Mouse (Mus musculus) liver, postnatal 0 days (tissue): ENCODE data around the gene Trim26.

Experiments
- CTCF ChIP-seq: sonication (generic); IDR thresholded peaks from 2 replicates; pipeline ENCODE4 v1.5.1; 2016; ENCODE audit warnings: antibody characterized with exemption, low read depth
- EP300 ChIP-seq: IDR thresholded peaks from 2 replicates; pipeline ENCODE4 v1.6.1; 2016; ENCODE audit warnings: antibody characterized with exemption, low read depth, mild to moderate bottlenecking

GRCm38 (mm10) chr17:36788351-36788750 lies 48.6 kb upstream of the Trim26 start:
- TF ChIP-seq EP300 = no peak
- TF ChIP-seq CTCF = no peak
